Mouse (Mus musculus) Muller cell, postnatal 12 days (primary cell): Measurements from ENCODE around the gene Armh1.

Experiments used
- DNase-seq: peaks from one replicate; pipeline ENCODE4 v3.0.0-alpha.2; 2015; ENCODE audit errors: inconsistent ontology term

Armh1 gene

GRCm38 (mm10) chr4:117221836-117222235 is 30.1 kb downstream of the Armh1 start:
- no peak for DNase-seq

GRCm38 (mm10) chr4:117220741-117221515 is 31.0 kb downstream of the Armh1 start:
- DNase-seq, result no peak

GRCm38 (mm10) chr4:117218517-117219219 is 33.3 kb downstream of the Armh1 start:
- peak; percentile 41 for DNase-seq

- DNase-seq, result no peak
Measured at GRCm38 (mm10) chr4:117217029-117217428, 34.9 kb downstream of the Armh1 start.

GRCm38 (mm10) chr4:117214250-117214649 is 37.7 kb downstream of the Armh1 start:
- no peak for DNase-seq

GRCm38 (mm10) chr4:117210147-117211074 is 41.5 kb downstream of the Armh1 start:
- DNase-seq, result peak; percentile 84

GRCm38 (mm10) chr4:117209592-117209991 is 42.3 kb downstream of the Armh1 start:
- DNase-seq, result no peak

GRCm38 (mm10) chr4:117202992-117203354 is 49.0 kb downstream of the Armh1 start:
- DNase-seq, result no peak

- peak; percentile 77 for DNase-seq
Measured at GRCm38 (mm10) chr4:117202046-117202991, 49.6 kb downstream of the Armh1 start.

- no peak for DNase-seq
Measured at GRCm38 (mm10) chr4:117191804-117192203, 60.1 kb downstream of the Armh1 start.

GRCm38 (mm10) chr4:117190660-117191059 is 61.3 kb downstream of the Armh1 start:
- DNase-seq, result peak; percentile 79

GRCm38 (mm10) chr4:117189856-117190543 is 61.9 kb downstream of the Armh1 start:
- peak; percentile 97 for DNase-seq

GRCm38 (mm10) chr4:117189382-117189855 is 62.5 kb downstream of the Armh1 start:
- peak; percentile 90 for DNase-seq

GRCm38 (mm10) chr4:117188969-117189368 is 63.0 kb downstream of the Armh1 start:
- no peak for DNase-seq

GRCm38 (mm10) chr4:117182759-117183096 is 69.2 kb downstream of the Armh1 start:
- DNase-seq, result peak; percentile 24

GRCm38 (mm10) chr4:117181863-117182758 is 69.8 kb downstream of the Armh1 start, which contains the start of gene Kif2c:
Gene Kif2c (minus strand): TSS chr4:117182639.
- peak; percentile 90 for DNase-seq

GRCm38 (mm10) chr4:117169936-117170335 is 82.0 kb downstream of the Armh1 start:
- no peak for DNase-seq
